Mouse (Mus musculus) lung, postnatal 10 days (tissue): Measurements from ENCODE around the gene Itpripl1.
"Not testable (repeated sequence)": the region's sequence is repeated elsewhere in the genome, so short reads cannot be mapped to it uniquely, and the experiment has no call there.

ENCODE experiments used
- DNase-seq: peaks from one replicate; pipeline ENCODE4 v3.0.0; 2021

Itpripl1 gene

GRCm38 (mm10) chr2:127143158-127144063 is at the start of gene Itpripl1:
Gene Itpripl1, minus strand, starts transcription at chr2:127143442.
- peak; percentile 92 for DNase-seq

DNA sequence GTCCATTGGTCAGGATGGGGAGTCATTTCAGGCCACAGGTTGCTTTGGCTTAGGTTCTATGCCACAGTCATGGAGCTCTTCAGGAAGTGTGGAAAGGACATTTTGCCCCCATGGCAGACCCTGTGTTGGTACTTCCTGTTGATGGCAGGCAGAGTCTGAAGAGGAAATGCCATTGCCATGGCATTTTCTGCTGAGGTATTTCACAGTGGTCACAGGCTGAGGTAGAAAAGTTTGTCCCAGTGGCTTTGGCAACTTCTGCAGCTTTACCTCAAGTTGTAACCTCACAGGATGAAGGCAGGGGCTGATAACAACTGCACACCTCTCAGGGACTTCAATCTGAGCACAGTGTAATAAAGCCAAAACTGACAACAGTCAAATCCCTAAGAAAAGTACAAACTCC is 46.3 kb upstream of the Itpripl1 start:
- DNase-seq = no peak

- peak; percentile 89 for DNase-seq
Observed at GRCm38 (mm10) chr2:127182598-127183381, 39.5 kb upstream of the Itpripl1 start.

- peak; percentile 59 for DNase-seq
Observed at GRCm38 (mm10) chr2:127166261-127166660, 23.0 kb upstream of the Itpripl1 start.

- no peak for DNase-seq
Observed at GRCm38 (mm10) chr2:127165675-127166074, 22.4 kb upstream of the Itpripl1 start.

- DNase-seq = no peak
Observed at GRCm38 (mm10) chr2:127145699-127146098, 2.5 kb upstream of the Itpripl1 start.

DNA sequence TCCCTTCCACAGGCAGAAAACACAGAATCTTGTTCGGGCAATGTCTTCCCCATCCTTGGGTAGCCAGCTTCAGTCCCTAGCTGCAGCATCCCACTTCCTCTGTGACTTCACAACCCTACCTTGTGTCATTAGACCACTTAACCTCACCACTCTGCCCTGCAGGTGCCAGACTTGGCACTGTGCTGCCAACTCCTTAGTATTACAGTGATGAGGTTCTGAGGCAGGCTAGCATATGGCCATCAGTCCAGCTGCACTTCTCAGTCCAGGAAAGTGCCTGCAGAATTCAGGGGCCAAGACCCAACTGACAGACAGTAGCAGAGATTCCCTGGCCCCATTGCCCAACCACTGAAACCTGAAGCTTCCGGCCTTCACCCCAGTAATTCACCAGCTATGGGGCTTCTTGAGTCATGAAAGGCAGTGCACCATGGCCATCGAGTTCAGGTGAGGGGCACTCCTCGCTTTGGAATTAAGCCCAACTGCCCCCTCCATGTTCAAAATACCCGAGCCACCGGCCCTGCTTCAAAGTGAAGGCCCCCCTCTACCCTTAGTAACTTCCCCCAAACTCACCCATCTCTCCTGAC is 575 bp downstream of the Itpripl1 start:
- no peak for DNase-seq

DNA sequence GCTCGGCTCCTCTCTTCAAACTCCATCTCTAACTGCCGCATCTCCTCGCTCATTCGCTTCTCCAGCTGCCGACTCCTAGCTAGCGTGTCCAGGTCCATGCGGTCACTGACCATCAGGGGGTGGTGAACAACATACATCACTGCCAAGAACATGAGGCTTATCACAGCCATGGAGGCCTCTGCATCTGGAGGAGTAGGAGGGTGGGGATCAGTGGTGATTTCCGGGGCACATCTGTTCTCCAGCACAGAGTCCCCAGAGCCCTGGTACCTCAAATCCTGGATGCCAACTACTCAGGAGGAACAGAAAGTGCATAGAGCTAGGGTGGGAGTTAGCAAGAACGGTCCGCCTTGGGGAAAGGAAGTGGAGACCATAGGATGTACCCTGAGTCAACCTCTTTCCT is 1.2 kb downstream of the Itpripl1 start:
- DNase-seq = no peak

GRCm38 (mm10) chr2:127140011-127140410 is 3.2 kb downstream of the Itpripl1 start:
- no peak for DNase-seq

GRCm38 (mm10) chr2:127139605-127140004 is 3.6 kb downstream of the Itpripl1 start:
- DNase-seq = no peak

DNA sequence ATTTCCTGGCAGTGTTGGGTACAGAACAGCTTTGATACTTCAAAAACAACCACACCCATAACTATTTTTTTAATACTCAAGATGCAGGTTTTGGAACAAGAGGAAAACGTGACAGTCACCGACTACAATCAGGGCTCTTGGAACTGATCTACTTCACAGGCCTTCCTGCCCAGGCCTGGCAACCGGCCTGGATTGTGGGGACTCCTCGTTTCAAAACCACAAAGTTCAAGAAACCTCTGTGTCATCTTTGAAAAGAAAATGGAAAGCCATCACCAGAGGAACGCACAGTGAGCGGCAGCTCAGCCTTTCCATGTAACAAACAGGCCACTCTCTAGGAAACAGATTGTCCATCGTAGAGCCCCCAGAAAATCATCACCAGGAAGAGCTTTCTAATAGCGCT is 4.1 kb downstream of the Itpripl1 start:
- peak; percentile 14 for DNase-seq

GRCm38 (mm10) chr2:127138449-127138848 is 4.8 kb downstream of the Itpripl1 start:
- no peak for DNase-seq

GRCm38 (mm10) chr2:127137838-127138420 is 5.3 kb downstream of the Itpripl1 start:
- no peak for DNase-seq

- DNase-seq = peak; percentile 77
Observed at GRCm38 (mm10) chr2:127136979-127137378, 6.3 kb downstream of the Itpripl1 start.

DNA sequence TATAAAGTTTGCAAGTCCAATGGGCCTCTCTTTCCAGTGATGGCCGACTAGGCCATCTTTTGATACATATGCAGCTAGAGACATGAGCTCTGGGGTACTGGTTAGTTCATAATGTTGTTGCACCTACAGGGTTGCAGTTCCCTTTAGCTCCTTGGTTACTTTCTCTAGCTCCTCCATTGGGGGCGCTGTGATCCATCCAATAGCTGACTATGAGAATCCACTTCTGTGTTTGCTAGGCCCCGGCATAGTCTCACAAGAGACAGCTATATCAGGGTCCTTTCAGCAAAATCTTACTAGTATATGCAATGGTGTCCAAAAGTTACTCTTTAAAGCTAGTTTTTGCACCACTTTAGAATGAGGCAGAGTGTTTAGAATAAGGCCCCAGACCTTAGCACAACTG is 8.0 kb downstream of the Itpripl1 start:
- DNase-seq = not testable (repeated sequence)

- DNase-seq = peak; percentile 95
Observed at GRCm38 (mm10) chr2:127133621-127134461, 9.4 kb downstream of the Itpripl1 start, which contains the start of gene Ncaph. Gene Ncaph, minus strand, starts transcription at chr2:127133954.

DNA sequence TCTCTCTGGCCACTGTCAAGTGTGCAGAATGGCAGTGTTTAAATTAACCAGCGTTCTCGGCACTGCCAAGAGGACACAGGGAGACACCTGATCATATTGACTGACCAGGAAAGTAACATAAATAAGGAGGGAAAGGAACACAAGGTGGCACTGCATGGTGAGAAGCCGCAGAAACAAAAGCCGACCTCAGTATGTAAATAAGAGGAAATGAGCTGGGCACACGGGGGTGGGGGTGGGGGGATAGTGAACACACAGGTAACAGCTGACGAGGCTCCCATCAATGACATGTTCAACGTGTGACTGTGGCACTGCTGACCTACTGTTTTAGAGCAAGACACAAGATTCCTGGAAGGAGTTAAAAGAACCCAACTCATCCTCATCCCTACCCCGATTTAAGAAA is 11.9 kb downstream of the Itpripl1 start:
- no peak for DNase-seq

- DNase-seq = no peak
Observed at GRCm38 (mm10) chr2:127128926-127129325, 14.3 kb downstream of the Itpripl1 start.

GRCm38 (mm10) chr2:127121591-127122235 is 21.5 kb downstream of the Itpripl1 start:
- peak; percentile 83 for DNase-seq

DNA sequence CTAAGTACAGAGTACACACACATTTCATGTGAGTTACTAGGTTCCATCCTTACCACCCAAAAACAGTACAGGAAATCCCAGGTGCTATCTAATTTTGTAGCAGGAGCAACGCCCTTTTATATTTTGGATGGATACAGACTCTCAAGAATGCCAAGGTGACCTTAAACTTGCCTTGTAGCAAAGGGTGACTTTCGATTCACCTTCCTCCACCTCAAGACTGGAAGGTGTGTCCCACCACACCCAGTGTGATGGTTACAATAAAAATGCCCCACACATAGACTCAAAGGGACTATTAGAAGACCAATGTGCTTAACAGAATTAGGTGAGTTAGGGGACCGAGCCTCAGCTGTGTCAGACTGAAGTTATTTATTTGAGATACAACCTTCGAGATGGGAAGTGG is 34.3 kb downstream of the Itpripl1 start:
- no peak for DNase-seq

DNA sequence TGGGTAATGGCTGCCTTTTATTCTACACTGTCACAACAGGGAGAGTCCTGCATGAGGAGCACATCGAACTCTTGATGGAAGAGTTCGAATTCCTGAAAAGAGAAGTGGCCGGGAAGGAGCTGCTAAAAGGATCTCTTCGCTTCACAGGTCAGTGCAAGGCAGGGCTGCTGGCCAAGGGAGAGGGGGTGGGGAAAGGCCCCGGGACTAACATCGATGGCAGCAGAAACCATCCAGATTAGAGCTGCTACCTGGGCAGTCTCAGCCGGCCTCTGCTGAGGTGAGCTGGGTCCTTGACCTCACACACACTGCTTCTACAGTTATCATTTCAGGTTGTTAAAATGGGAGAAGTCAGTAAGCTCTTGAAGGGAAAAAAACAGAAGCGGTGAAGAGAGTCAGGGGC is 51.2 kb downstream of the Itpripl1 start:
- DNase-seq = no peak
